Mouse (Mus musculus): ENCODE measurements around the gene Mr1.

- TF ChIP-seq GATA1 (IDR thresholded peaks at IDR 0.05; ENCODE audit: borderline replicate concordance, low read length) (no peak), FLI1 (IDR thresholded peaks at IDR 0.05; ENCODE audit: low read length) (no peak)
Measured at GRCm38 (mm10) chr1:155086416-155086815, 60.2 kb downstream of the Mr1 start.
